Mouse (Mus musculus): Measurements from ENCODE around the gene Trappc6a.
A peak's percentile ranks its signal among the peaks of the same experiment; 100 is the strongest.

Gene Trappc6a

DNA sequence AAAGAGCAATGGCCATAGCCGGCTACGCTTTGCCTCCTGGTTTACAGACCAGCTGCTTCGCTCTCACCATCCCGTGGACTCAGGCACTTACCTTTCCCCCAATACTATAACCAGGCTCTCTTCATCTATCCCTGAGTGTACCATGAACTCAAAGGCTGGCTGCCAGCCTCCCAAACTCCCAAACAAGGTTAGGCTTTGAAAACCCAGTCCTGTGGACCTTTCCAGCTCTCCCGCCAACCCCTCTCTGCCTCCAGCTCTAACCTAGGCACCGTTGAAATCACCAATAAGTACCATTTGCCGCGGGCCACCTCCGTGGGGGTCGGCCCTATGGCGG, 53.2 kb downstream of the Trappc6a start:
- no peak for DNase-seq (ENCODE audit: low spot score)

DNA sequence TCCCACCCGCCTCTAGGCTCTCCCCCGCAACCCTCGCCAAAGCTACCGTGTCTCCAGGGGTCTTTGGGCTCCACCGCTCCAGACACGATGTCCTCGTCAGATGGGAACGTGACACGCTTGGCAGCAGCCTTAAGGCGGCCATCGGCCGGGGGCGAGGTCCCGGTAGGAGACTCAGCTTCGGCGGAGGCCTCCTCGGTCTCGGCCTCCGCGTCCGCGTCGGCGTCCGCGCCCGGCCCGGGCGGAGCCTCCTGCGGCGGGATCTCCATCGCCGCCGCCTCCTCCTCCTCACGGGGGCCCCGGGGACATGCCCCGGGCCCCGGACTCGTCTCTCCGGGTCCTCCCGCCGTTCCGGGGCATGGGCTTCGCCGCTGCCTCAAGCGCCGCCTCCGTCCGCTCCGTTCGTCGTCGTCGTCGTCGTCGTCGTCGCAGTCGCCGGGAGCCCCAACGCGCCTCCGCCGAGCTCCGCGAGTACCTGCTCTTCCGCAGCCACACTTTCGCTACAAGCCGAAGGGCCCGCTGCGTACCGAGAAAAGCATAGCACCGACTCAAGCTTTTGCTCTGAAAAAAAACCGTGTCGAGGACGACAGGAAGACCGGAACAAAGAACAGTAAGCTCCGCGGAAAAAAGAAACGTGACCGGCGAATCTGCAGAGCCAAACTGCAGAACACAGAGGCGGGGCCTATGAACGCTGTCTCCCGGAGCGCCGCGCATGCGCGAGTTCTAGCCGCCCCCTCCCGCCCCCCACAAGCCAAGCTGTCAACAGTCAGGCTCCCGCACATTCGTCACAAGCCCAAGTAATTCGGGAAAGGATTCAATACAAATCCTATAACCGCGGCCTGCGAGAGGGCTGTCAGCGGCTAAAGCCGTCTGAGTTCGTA, 53.8 kb downstream of the Trappc6a start:
- DNase-seq (ENCODE audit: low spot score): peak; percentile 82

DNA sequence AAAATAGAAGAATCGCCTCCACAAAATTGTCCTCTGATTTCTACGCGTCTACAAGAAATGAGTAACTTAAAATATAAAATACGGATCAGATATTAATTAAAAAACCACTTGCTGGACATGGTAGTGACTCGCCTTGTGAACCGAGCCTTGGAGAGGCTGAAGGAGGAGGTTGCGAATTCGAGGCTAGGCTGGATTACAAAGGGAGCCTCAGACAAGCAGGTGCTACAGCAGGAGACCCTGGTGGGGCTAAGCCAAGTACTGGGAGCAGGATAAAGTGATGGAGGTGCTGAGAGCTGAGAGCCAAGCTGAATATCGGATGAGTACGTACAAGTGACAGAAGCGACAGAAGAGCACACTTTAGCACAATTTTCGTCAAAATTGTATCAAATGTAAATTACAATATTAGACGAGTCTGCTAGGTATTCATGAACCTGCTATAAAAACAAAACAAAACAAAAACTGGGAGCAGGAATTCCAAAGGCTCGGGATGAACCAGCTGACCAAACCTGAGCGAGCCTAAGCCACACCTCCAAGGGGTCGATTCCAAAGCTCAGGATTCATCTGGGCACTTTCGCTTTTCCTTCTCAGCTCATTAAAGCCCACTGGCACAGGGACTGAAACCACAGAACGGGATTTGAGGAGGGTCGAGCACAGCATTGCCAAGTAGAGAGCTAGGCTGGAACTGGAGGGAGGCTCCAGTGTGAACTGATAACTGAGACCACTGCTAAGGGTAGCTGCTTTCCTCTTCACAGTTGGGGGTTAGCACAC, 54.6 kb downstream of the Trappc6a start, which contains the start of gene Ppp1r37:
Gene Ppp1r37 (minus strand): TSS at position 434 of the 768 bp plus-strand sequence.
- peak; percentile 35 for DNase-seq (ENCODE audit: low spot score)

DNA sequence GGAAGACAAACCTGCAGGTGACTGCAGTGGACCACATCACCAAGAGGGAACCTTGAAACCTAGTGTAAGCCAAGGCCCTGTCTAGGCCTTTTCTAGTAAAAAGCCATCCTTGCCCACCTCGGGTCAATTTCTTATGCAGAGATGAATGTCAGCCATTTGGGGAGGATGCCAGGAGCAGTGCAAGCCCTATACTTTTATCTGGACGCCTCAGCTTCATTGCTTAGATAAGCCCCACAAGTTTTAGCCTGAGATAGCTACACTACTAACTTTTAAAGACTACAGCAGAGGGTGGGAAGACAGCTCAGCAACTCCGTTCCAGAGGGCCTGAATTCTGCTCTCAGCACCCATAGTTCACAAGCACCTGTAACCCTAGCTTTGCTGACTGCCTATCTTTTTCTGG, 55.7 kb downstream of the Trappc6a start:
- DNase-seq (ENCODE audit: low spot score): no peak

DNA sequence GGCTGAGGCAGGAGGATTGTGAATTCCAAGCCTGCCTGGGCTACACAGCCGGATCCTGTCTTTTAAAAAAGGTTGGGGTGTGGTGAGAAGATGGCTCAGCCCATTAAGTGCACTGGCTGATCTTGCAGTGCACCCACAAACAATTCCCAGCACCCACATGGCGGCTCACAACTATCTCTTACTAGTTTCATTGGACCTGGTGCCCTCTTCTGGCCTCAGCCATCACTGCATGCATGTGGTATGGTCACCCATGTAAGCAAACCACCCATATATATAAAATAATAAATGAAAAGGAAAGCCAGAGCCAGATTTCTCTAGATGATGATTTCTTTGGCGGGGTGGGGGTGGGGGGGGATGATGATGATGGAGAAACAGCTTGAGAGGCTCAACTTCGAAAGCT, 56.3 kb downstream of the Trappc6a start:
- DNase-seq (ENCODE audit: low spot score): no peak

Data from MN1 (cell line).